Mouse (Mus musculus) limb, embryonic 14.5 days (tissue): ENCODE data around the gene Stc2. TPM values are rescaled to one million over a fixed set of nuclear protein-coding genes. Genes with fewer than 3 reads are reported as not detected.

Source experiments
- ATAC-seq: fragments of 200-750 bp; cut with Nextera tagmentation; 2 replicates; pipeline ENCODE4 v1.8.0; 2017; ENCODE audit warnings: low read depth, moderate number of reproducible peaks, moderate TSS enrichment; ENCODE audit not compliant: low FRiP score
- DNase-seq: peaks from one replicate; pipeline ENCODE4 v3.0.0-alpha.2; 2015; ENCODE audit warnings: low spot score
- H3K27ac ChIP-seq: fragments of 300-500 bp; sonication (generic); replicated peaks from 2 replicates; pipeline ENCODE4 v1.5.1; 2014; ENCODE audit warnings: low read depth, mild to moderate bottlenecking, low read length, moderate library complexity, mixed read lengths
- H3K27me3 ChIP-seq: fragments of 300-500 bp; sonication (generic); 2 replicates; pipeline ENCODE4 v1.6.1; 2014; ENCODE audit warnings: low read length, mixed read lengths; ENCODE audit not compliant: control insufficient read depth, insufficient read depth
- H3K36me3 ChIP-seq: fragments of 300-500 bp; sonication (generic); 2 replicates; pipeline ENCODE4 v1.6.1; 2014; ENCODE audit warnings: mild to moderate bottlenecking, low read length, moderate library complexity, mixed read lengths; ENCODE audit not compliant: control insufficient read depth, insufficient read depth
- H3K4me1 ChIP-seq: fragments of 300-500 bp; sonication (generic); 2 replicates; pipeline ENCODE4 v1.6.1; 2014; ENCODE audit warnings: antibody characterized with exemption, low read length, mixed read lengths; ENCODE audit not compliant: control insufficient read depth, insufficient read depth
- H3K4me2 ChIP-seq: fragments of 300-500 bp; sonication (generic); replicated peaks from 2 replicates; pipeline ENCODE4 v1.6.1; 2014; ENCODE audit warnings: low read depth, mild to moderate bottlenecking, low read length, moderate library complexity; ENCODE audit not compliant: severe bottlenecking
- H3K4me3 ChIP-seq: fragments of 300-500 bp; sonication (generic); replicated peaks from 2 replicates; pipeline ENCODE4 v1.5.1; 2014; ENCODE audit warnings: low read length
- H3K9ac ChIP-seq: fragments of 300-500 bp; sonication (generic); 2 replicates; pipeline ENCODE4 v1.6.1; 2014; ENCODE audit warnings: mild to moderate bottlenecking, low read depth, low read length, moderate library complexity; ENCODE audit not compliant: severe bottlenecking
- H3K9me3 ChIP-seq: fragments of 300-500 bp; sonication (generic); 2 replicates; pipeline ENCODE4 v1.6.1; 2016; ENCODE audit warnings: low read length; ENCODE audit not compliant: control insufficient read depth
- POLR2A ChIP-seq: fragments of 200-500 bp; IDR thresholded peaks from 2 replicates; pipeline ENCODE4 v1.8.0; 2012; ENCODE audit warnings: inconsistent platforms, mild to moderate bottlenecking, moderate library complexity, borderline replicate concordance; ENCODE audit not compliant: insufficient read depth, insufficient read length; ENCODE audit errors: extremely low read depth
- WGBS: fragments of 180-500 bp; shearing (Covaris S2); extraction: QIAGEN DNeasy Blood & Tissue Kit; methylation state at CpG from one replicate; pipeline ENCODE4 v1.1.7; 2014; 5-methylcytosine and 5-hydroxymethylcytosine counted together
- polyA plus RNA-seq, 2 experiments: library from polyadenylated mRNA; depleted of rRNA in 1 of 2; stranded (reverse) in 1 of 2; unstranded in 1 of 2; fragments of >200 nt; fragmentation: Nextera tagmentation in 1 of 2; extraction: Ambion mirVana in 1 of 2; gene quantifications; 2 replicates each; pipeline versions ENCODE4 v1.2.1 to v1.2.3; 2012 to 2014

The Stc2 gene
- polyA plus RNA-seq, 2 experiments, result 1.8 to 4.1 TPM

- no peaks in the 10 kb centered on the region for H3K36me3 ChIP-seq
- no peak overlapping the region for H3K27ac ChIP-seq
- H3K4me3 ChIP-seq, result no peak overlapping the region
- no peak for DNase-seq
- TF ChIP-seq POLR2A, result no peak
- H3K9ac ChIP-seq, result no peak overlapping the region
- H3K27me3 ChIP-seq, result no peaks in the 10 kb centered on the region
- no peaks in the 10 kb centered on the region for H3K4me1 ChIP-seq
- H3K9me3 ChIP-seq, result no peaks in the 10 kb centered on the region
- WGBS, result 41% methylated on average over 3 of the region's 3 CpGs
- no peak for ATAC-seq
- H3K4me2 ChIP-seq, result no peak overlapping the region
These were observed 16.7 kb upstream of the Stc2 start for GRCm38 (mm10) chr11:31386571-31386970.

- Histone ChIP-seq H3K36me3 (no peaks in the 10 kb centered on the region), H3K27me3 (no peaks in the 10 kb centered on the region), H3K4me3 (no peak overlapping the region), H3K9ac (no peak overlapping the region), H3K4me2 (no peak overlapping the region), H3K27ac (no peak overlapping the region), H3K9me3 (no peaks in the 10 kb centered on the region), H3K4me1 (no peaks in the 10 kb centered on the region)
- ATAC-seq (no peak), DNase-seq (no peak)
- no peak for TF ChIP-seq POLR2A
- WGBS, result 89% methylated on average over 2 of the region's 2 CpGs
These were observed 14.1 kb upstream of the Stc2 start for GRCm38 (mm10) chr11:31383968-31384367.

- no peak overlapping the region for H3K4me3 ChIP-seq
- H3K4me1 ChIP-seq, result no peaks in the 10 kb centered on the region
- no peak overlapping the region for H3K4me2 ChIP-seq
- no peak overlapping the region for H3K27ac ChIP-seq
- TF ChIP-seq POLR2A, result no peak
- H3K36me3 ChIP-seq, result no peaks in the 10 kb centered on the region
- DNase-seq (no peak), ATAC-seq (peak; percentile 46; the same call in 1 of the 2 replicates)
- H3K9me3 ChIP-seq, result no peaks in the 10 kb centered on the region
- no peaks in the 10 kb centered on the region for H3K27me3 ChIP-seq
- 37% methylated on average over 5 of the region's 5 CpGs for WGBS
- H3K9ac ChIP-seq, result no peak overlapping the region
These were observed 12.3 kb upstream of the Stc2 start for GRCm38 (mm10) chr11:31382145-31382544.

GRCm38 (mm10) chr11:31373438-31373837 lies 3.6 kb upstream of the Stc2 start:
- H3K27ac ChIP-seq, result no peak overlapping the region
- no peak overlapping the region for H3K4me2 ChIP-seq
- H3K36me3 ChIP-seq, result no peaks in the 10 kb centered on the region
- H3K9me3 ChIP-seq, result no peaks in the 10 kb centered on the region
- peaks cover 10% of the 10 kb centered on the region; the same call in 1 of the 2 replicates for H3K4me1 ChIP-seq
- H3K4me3 ChIP-seq, result no peak overlapping the region
- H3K27me3 ChIP-seq, result peaks cover 40% of the 10 kb centered on the region
- no peak for ATAC-seq
- peak; percentile 21 for DNase-seq
- TF ChIP-seq POLR2A, result no peak
- no peak overlapping the region for H3K9ac ChIP-seq
- 57% methylated on average over 7 of the region's 7 CpGs for WGBS

- no peak overlapping the region for H3K4me2 ChIP-seq
- DNase-seq (no peak), ATAC-seq (no peak)
- peaks cover 47% of the 10 kb centered on the region for H3K27me3 ChIP-seq
- WGBS, result 82% methylated on average over 4 of the region's 4 CpGs
- no peak overlapping the region for H3K9ac ChIP-seq
- H3K36me3 ChIP-seq, result no peaks in the 10 kb centered on the region
- H3K9me3 ChIP-seq, result no peaks in the 10 kb centered on the region
- H3K4me3 ChIP-seq, result no peak overlapping the region
- no peak overlapping the region for H3K27ac ChIP-seq
- peaks cover 10% of the 10 kb centered on the region; the same call in 1 of the 2 replicates for H3K4me1 ChIP-seq
- no peak for TF ChIP-seq POLR2A
These were observed 2.3 kb upstream of the Stc2 start for GRCm38 (mm10) chr11:31372206-31372605.
